21 mouse cellular contexts compared by ENCODE assay signal in genomic region chr13:70156975-70157588, GRCm38 (mm10).
DNase-seq lines count a peak whose midpoint lies in the region; ATAC-seq and TF ChIP-seq lines count a peak whose summit lies in the region.
"Had no signal": no experiment of that assay in that cellular context is flagged by ENCODE, and none has a peak within 500 bp of the region (broad histone marks: within the 10 kb centered on the region; RNA-seq: fewer than 3 reads in every experiment).

No protein-coding gene starts in this region.

- no peak overlapping the region for H3K9ac ChIP-seq in forebrain, embryonic 15.5 days (replicated peaks)
- H3K9ac ChIP-seq in forebrain, embryonic 11.5 days (ENCODE audit: low read length): no peak overlapping the region
- no peak overlapping the region for H3K9ac ChIP-seq in intestine, embryonic 14.5 days (ENCODE audit: low read length)
- H3K9ac ChIP-seq in intestine, postnatal 0 days (ENCODE audit: low read depth, low read length): no peak overlapping the region
- H3K9ac ChIP-seq in forebrain, embryonic 16.5 days (replicated peaks; ENCODE audit: low read depth, low read length): no peak overlapping the region
- H3K9ac ChIP-seq: embryonic facial prominence, embryonic 15.5 days; hindbrain, embryonic 13.5 days had no signal

- no peak for TF ChIP-seq CTCF in intestine, postnatal 0 days (IDR thresholded peaks at IDR 0.05; ENCODE audit: low read depth)
- no peak for TF ChIP-seq CTCF in lung, adult 2 months (IDR thresholded peaks at IDR 0.05; ENCODE audit: insufficient read depth, low read length)

- no peak overlapping the region for H3K4me3 ChIP-seq in forebrain, embryonic 15.5 days
- no peak overlapping the region for H3K4me3 ChIP-seq in forebrain, embryonic 11.5 days (ENCODE audit: low read depth, low read length)
- H3K4me3 ChIP-seq in intestine, embryonic 14.5 days (ENCODE audit: low read depth, low read length): no peak overlapping the region
- H3K4me3 ChIP-seq in intestine, postnatal 0 days (ENCODE audit: low read depth, low read length): no peak overlapping the region
- no peak overlapping the region for H3K4me3 ChIP-seq in forebrain, embryonic 16.5 days (replicated peaks; ENCODE audit: low read length)
- no peak overlapping the region for H3K4me3 ChIP-seq in lung, adult 2 months (replicated peaks; ENCODE audit: extremely low read depth, low read depth, low read length)
- H3K4me3 ChIP-seq: embryonic facial prominence, embryonic 15.5 days; erythroblast, embryonic 14.5 days; gastrocnemius, adult 2 months; hindbrain, embryonic 13.5 days had no signal

- H3K27me3 ChIP-seq in forebrain, embryonic 15.5 days: no peaks in the 10 kb centered on the region
- H3K27me3 ChIP-seq in forebrain, embryonic 11.5 days (ENCODE audit: control insufficient read depth, insufficient read depth, low read length): no peaks in the 10 kb centered on the region
- no peaks in the 10 kb centered on the region for H3K27me3 ChIP-seq in intestine, embryonic 14.5 days (replicated peaks; ENCODE audit: control insufficient read depth, insufficient read depth, low read length)
- H3K27me3 ChIP-seq in intestine, postnatal 0 days (replicated peaks; ENCODE audit: control insufficient read depth, insufficient read depth, low read length): no peaks in the 10 kb centered on the region
- H3K27me3 ChIP-seq in forebrain, embryonic 16.5 days (replicated peaks; ENCODE audit: control insufficient read depth, insufficient read depth, low read length): no peaks in the 10 kb centered on the region
- H3K27me3 ChIP-seq: CH12.LX; embryonic facial prominence, embryonic 15.5 days; hindbrain, embryonic 13.5 days; Patski had no signal

- no peaks in the 10 kb centered on the region for H3K9me3 ChIP-seq in forebrain, embryonic 15.5 days
- H3K9me3 ChIP-seq in forebrain, embryonic 11.5 days (ENCODE audit: control insufficient read depth, low read length): no peaks in the 10 kb centered on the region
- H3K9me3 ChIP-seq in intestine, embryonic 14.5 days (ENCODE audit: control insufficient read depth, low read length): no peaks in the 10 kb centered on the region
- H3K9me3 ChIP-seq in intestine, postnatal 0 days (ENCODE audit: control insufficient read depth): no peaks in the 10 kb centered on the region
- no peaks in the 10 kb centered on the region for H3K9me3 ChIP-seq in forebrain, embryonic 16.5 days (ENCODE audit: control insufficient read depth, low read length)
- H3K9me3 ChIP-seq: embryonic facial prominence, embryonic 15.5 days; hindbrain, embryonic 13.5 days had no signal

- H3K4me2 ChIP-seq in forebrain, embryonic 15.5 days (replicated peaks): no peak overlapping the region
- H3K4me2 ChIP-seq in forebrain, embryonic 11.5 days (ENCODE audit: low read depth, low read length, severe bottlenecking): no peak overlapping the region
- no peak overlapping the region for H3K4me2 ChIP-seq in intestine, embryonic 14.5 days (ENCODE audit: low read length)
- no peak overlapping the region for H3K4me2 ChIP-seq in intestine, postnatal 0 days (replicated peaks; ENCODE audit: low read depth)
- H3K4me2 ChIP-seq in forebrain, embryonic 16.5 days (ENCODE audit: low read length): no peak overlapping the region
- H3K4me2 ChIP-seq: embryonic facial prominence, embryonic 15.5 days; hindbrain, embryonic 13.5 days had no signal

- no peak for TF ChIP-seq POLR2A in lung, adult 2 months (IDR thresholded peaks at IDR 0.05; ENCODE audit: borderline replicate concordance, extremely low read depth, low read depth, low read length)

- peak overlapping the region; percentile 68 for H3K27ac ChIP-seq in forebrain, embryonic 15.5 days (replicated peaks)
- no peak overlapping the region for H3K27ac ChIP-seq in forebrain, embryonic 11.5 days (ENCODE audit: low read depth, low read length)
- no peak overlapping the region for H3K27ac ChIP-seq in intestine, embryonic 14.5 days (ENCODE audit: low read depth)
- H3K27ac ChIP-seq in intestine, postnatal 0 days (ENCODE audit: low read depth, low read length): no peak overlapping the region
- peak overlapping the region; percentile 58 for H3K27ac ChIP-seq in forebrain, embryonic 16.5 days (ENCODE audit: low read length)
- H3K27ac ChIP-seq: embryonic facial prominence, embryonic 15.5 days; gastrocnemius, adult 2 months; hindbrain, embryonic 13.5 days had no signal

- H3K36me3 ChIP-seq in forebrain, embryonic 15.5 days: no peaks in the 10 kb centered on the region
- H3K36me3 ChIP-seq in forebrain, embryonic 11.5 days (ENCODE audit: control insufficient read depth, insufficient read depth, low read length): no peaks in the 10 kb centered on the region
- H3K36me3 ChIP-seq in intestine, embryonic 14.5 days (ENCODE audit: control insufficient read depth, insufficient read depth, low read length): no peaks in the 10 kb centered on the region
- no peaks in the 10 kb centered on the region for H3K36me3 ChIP-seq in intestine, postnatal 0 days (ENCODE audit: control insufficient read depth, insufficient read depth)
- H3K36me3 ChIP-seq in forebrain, embryonic 16.5 days (ENCODE audit: control insufficient read depth, insufficient read depth): no peaks in the 10 kb centered on the region
- H3K36me3 ChIP-seq: embryonic facial prominence, embryonic 15.5 days; hindbrain, embryonic 13.5 days had no signal

- DNase-seq in forebrain, embryonic 11.5 days (ENCODE audit: low spot score): no peak
- DNase-seq in intestine, embryonic 14.5 days (ENCODE audit: low spot score): peak; percentile 32
- no peak for DNase-seq in lung, adult 2 months
- DNase-seq: adrenal gland, postnatal 14 days; cerebellum, adult 8-10 months; embryo, embryonic 11 days; gastrocnemius, adult 2 months; gastrocnemius, postnatal 25 days; heart, postnatal 10 days; heart, postnatal 4 days; kidney, adult 18-20 months had no signal

- WGBS in forebrain, embryonic 15.5 days: 36% methylated on average over 8 of the region's 8 CpGs
- WGBS in forebrain, embryonic 11.5 days: 85% methylated on average over 8 of the region's 8 CpGs
- 95% methylated on average over 8 of the region's 8 CpGs for WGBS in intestine, embryonic 14.5 days
- 87% methylated on average over 8 of the region's 8 CpGs for WGBS in intestine, postnatal 0 days
- WGBS in forebrain, embryonic 16.5 days: 32% methylated on average over 8 of the region's 8 CpGs
- WGBS in lung, adult 2 months: 90% methylated on average over 8 of the region's 8 CpGs

- ATAC-seq in forebrain, embryonic 15.5 days (replicated peaks): peak; percentile 70
- no peak for ATAC-seq in forebrain, embryonic 11.5 days (replicated peaks; ENCODE audit: low FRiP score)
- no peak for ATAC-seq in intestine, embryonic 14.5 days (replicated peaks; ENCODE audit: low FRiP score, low TSS enrichment, low read depth)
- no peak for ATAC-seq in intestine, postnatal 0 days
- peak; percentile 64 for ATAC-seq in forebrain, embryonic 16.5 days
- ATAC-seq: activated CD4-positive, CD25-positive, alpha-beta regulatory T cell, adult 4 months; inflammation-experienced regulatory T-cells, adult 6 months; Patski had no signal

- peaks cover 40% of the 10 kb centered on the region for H3K4me1 ChIP-seq in forebrain, embryonic 15.5 days
- no peaks in the 10 kb centered on the region for H3K4me1 ChIP-seq in forebrain, embryonic 11.5 days (replicated peaks; ENCODE audit: control insufficient read depth, insufficient read depth, low read length)
- no peaks in the 10 kb centered on the region for H3K4me1 ChIP-seq in intestine, embryonic 14.5 days (replicated peaks; ENCODE audit: control insufficient read depth, insufficient read depth, low read length)
- no peaks in the 10 kb centered on the region for H3K4me1 ChIP-seq in intestine, postnatal 0 days (replicated peaks; ENCODE audit: control insufficient read depth, insufficient read depth, low read length)
- peaks cover 23% of the 10 kb centered on the region for H3K4me1 ChIP-seq in forebrain, embryonic 16.5 days (replicated peaks; ENCODE audit: control insufficient read depth, insufficient read depth, low read length)
- no peaks in the 10 kb centered on the region for H3K4me1 ChIP-seq in lung, adult 2 months (ENCODE audit: control insufficient read depth, insufficient read depth, low read length)

Comparison
In these comparisons a context has a peak if more than half of its experiments do, and no peak if none do; other contexts are left out.
1. ATAC-seq: peak in forebrain, embryonic 15.5 days (single experiment) and forebrain, embryonic 16.5 days (single experiment); none in forebrain, embryonic 11.5 days (single experiment), intestine, embryonic 14.5 days (single experiment) and intestine, postnatal 0 days (single experiment).
2. H3K27ac ChIP-seq: peak in forebrain, embryonic 15.5 days (single experiment) and forebrain, embryonic 16.5 days (single experiment); none in forebrain, embryonic 11.5 days (single experiment), intestine, embryonic 14.5 days (single experiment) and intestine, postnatal 0 days (single experiment).